Mouse (Mus musculus): Measurements from ENCODE around the gene Terf2. TPM values are rescaled to one million over a fixed set of nuclear protein-coding genes. Genes with fewer than 3 reads are reported as not detected.
"Not testable (repeated sequence)": the region's sequence is repeated elsewhere in the genome, so short reads cannot be mapped to it uniquely, and the experiment has no call there.

Gene Terf2
- total RNA-seq, 2 experiments from 2014 or later = 36.6 to 36.9 TPM

GRCm38 (mm10) chr8:107065511-107066496, 30.5 kb downstream of the Terf2 start, which contains the start of gene Tmed6:
Gene Tmed6 (minus strand): TSS chr8:107065644.
- no peak for DNase-seq (ENCODE audit: low spot score in 2 of 2)

GRCm38 (mm10) chr8:107062613-107063012, 33.7 kb downstream of the Terf2 start:
- no peak for DNase-seq (ENCODE audit: low spot score in 2 of 2)

- no peak for DNase-seq (ENCODE audit: low spot score in 2 of 2)
Observed at GRCm38 (mm10) chr8:107056973-107057369, 39.4 kb downstream of the Terf2 start.

- DNase-seq (ENCODE audit: low spot score in 2 of 2) = peak; percentile 97 to 98
Observed at GRCm38 (mm10) chr8:107056076-107056972, 40.0 kb downstream of the Terf2 start, which contains the start of the genes Cog8 and Nip7. Gene Cog8 (minus strand): TSS chr8:107056689. Gene Nip7 (plus strand): TSS chr8:107056877.

GRCm38 (mm10) chr8:107052046-107052445, 44.3 kb downstream of the Terf2 start:
- DNase-seq (ENCODE audit: low spot score in 2 of 2) = no peak

- no peak for DNase-seq (ENCODE audit: low spot score in 2 of 2)
Observed at GRCm38 (mm10) chr8:107049480-107049879, 46.9 kb downstream of the Terf2 start.

- peak; percentile 84 to 89 for DNase-seq (ENCODE audit: low spot score in 2 of 2)
Observed at GRCm38 (mm10) chr8:107048061-107048941, 48.0 kb downstream of the Terf2 start, which contains the start of gene Pdf. Gene Pdf (minus strand): TSS chr8:107048614.

- DNase-seq (ENCODE audit: low spot score in 2 of 2) = no peak
Observed at GRCm38 (mm10) chr8:107046976-107047375, 49.4 kb downstream of the Terf2 start.

GRCm38 (mm10) chr8:107045478-107045877, 50.9 kb downstream of the Terf2 start:
- no peak for DNase-seq (ENCODE audit: low spot score in 2 of 2)

GRCm38 (mm10) chr8:107040632-107041031, 55.7 kb downstream of the Terf2 start:
- no peak for DNase-seq (ENCODE audit: low spot score in 2 of 2)

GRCm38 (mm10) chr8:107036626-107037025, 59.7 kb downstream of the Terf2 start:
- DNase-seq (ENCODE audit: low spot score in 2 of 2) = no peak

- DNase-seq (ENCODE audit: low spot score in 2 of 2) = no peak
Observed at GRCm38 (mm10) chr8:107035641-107036040, 60.7 kb downstream of the Terf2 start.

GRCm38 (mm10) chr8:107033609-107034008, 62.7 kb downstream of the Terf2 start:
- DNase-seq (ENCODE audit: low spot score in 2 of 2) = not testable (repeated sequence)

- DNase-seq (ENCODE audit: low spot score in 2 of 2) = no peak
Observed at GRCm38 (mm10) chr8:107031577-107032090, 64.7 kb downstream of the Terf2 start.

- peak; percentile 93 to 97 for DNase-seq (ENCODE audit: low spot score in 2 of 2)
Observed at GRCm38 (mm10) chr8:107030650-107031576, 65.4 kb downstream of the Terf2 start, which contains the start of gene Vps4a. Gene Vps4a (plus strand): TSS chr8:107031222.

GRCm38 (mm10) chr8:107030058-107030457, 66.3 kb downstream of the Terf2 start:
- no peak for DNase-seq (ENCODE audit: low spot score in 2 of 2)

- DNase-seq (ENCODE audit: low spot score in 2 of 2) = no peak
Observed at GRCm38 (mm10) chr8:107029310-107029709, 67.0 kb downstream of the Terf2 start.

- DNase-seq (ENCODE audit: low spot score in 2 of 2) = no peak
Observed at GRCm38 (mm10) chr8:107023479-107023878, 72.9 kb downstream of the Terf2 start.

Measured in layer of hippocampus, adult 18-20 months (tissue).